Mouse (Mus musculus): ENCODE measurements at regions not wholly inside any gene's neighbourhood (a gene's known extent, or its start where the extent isn't known, plus 50 kb on each side); places are given as distances from the start of the nearest gene placed in this dataset.

- no peak for DNase-seq
Observed at GRCm38 (mm10) chr10:67661666-67662065, 112.9 kb upstream of the Ado start.

- DNase-seq, result no peak
Observed at GRCm38 (mm10) chr10:67658005-67658545, 109.3 kb upstream of the Ado start.

- no peak for DNase-seq
Observed at GRCm38 (mm10) chr10:67657305-67657704, 108.5 kb upstream of the Ado start.

GRCm38 (mm10) chr10:67654518-67654917 lies 105.8 kb upstream of the Ado start:
- no peak for DNase-seq

DNA sequence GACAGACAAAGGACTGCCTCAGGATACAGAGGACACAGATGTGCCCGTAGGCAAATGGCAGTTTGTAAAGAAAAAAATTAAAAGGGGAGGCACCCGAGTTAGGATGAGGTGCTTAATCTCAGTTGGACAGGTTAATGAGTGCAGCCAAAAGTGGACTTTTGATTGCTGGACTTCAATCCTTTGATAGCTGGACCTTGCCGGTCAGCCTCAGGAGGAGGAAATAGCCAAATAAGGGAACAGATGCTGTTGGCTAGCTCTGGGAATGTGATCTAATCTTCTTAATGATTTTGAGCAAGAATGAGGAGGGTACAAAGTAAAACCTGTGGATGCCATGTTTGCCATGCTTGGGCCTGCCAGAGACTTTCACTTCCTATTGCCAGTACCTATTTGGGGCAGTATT lies 103.5 kb upstream of the Ado start:
- no peak for DNase-seq

GRCm38 (mm10) chr10:67651386-67651785 lies 102.6 kb upstream of the Ado start:
- no peak for DNase-seq

GRCm38 (mm10) chr10:67647777-67648727 lies 99.3 kb upstream of the Ado start:
- no peak for DNase-seq

DNA sequence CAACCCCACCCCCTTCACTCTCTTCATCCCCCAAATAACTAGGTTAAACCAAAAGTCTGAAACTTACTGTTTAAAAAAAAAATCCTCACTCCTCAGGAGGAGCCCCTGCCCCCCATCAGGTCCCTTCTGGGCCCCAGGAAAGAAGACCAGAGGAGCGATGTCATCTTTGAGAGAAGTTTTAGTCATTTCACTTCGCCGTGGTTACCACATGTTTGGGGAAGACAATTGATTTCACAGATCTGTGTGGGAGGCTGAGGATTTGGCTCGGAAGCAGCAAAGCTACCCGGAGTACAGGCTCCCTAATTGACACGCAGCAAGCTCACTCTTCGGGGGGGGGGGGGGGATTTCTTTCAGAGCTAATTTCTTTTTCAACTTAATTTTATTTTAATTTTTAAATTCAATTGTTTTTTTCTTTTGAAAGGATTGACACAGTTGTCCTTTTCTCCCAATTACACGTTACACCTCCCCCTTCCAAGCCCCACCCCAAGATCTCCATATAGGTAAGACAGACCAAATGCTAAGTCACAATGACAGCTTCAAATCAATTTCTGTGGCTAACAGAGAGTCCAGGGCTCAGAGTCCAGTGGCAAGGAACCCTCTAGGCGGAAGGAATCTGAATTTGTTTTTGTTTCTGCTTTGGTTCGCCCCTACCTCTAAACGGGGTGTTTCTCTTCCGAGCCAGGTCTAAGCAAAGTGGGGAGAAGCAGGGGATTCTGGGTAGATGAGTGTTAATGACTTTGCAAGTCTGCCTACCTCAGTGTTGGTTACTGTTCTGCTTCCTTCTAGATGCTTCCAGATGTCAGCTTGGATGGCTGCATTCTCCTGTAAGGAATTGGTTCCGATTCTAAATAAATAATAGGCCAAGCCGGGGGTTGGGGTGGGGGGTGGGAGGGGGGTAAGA lies 98.2 kb upstream of the Ado start:
- peak; percentile 38 for DNase-seq

DNA sequence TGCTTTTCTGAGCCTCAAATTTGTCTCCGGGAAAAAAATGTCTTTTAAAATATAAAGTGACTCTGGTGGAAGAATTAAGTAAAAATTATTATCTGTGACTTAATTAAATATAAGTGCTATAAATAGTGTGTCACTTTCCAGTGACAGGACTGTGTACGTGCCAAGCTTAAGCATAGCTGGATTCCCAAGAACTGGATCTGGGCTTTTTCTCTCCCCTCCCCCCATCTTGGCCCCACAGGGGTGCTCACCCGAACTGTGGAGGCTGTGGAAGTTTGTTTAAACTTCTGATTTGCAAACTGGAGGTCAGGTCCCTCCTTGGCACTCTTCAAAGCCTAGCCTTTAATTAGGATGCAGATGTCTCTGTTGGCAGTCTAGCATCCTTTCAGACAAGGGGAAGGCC lies 97.1 kb upstream of the Ado start:
- no peak for DNase-seq

DNA sequence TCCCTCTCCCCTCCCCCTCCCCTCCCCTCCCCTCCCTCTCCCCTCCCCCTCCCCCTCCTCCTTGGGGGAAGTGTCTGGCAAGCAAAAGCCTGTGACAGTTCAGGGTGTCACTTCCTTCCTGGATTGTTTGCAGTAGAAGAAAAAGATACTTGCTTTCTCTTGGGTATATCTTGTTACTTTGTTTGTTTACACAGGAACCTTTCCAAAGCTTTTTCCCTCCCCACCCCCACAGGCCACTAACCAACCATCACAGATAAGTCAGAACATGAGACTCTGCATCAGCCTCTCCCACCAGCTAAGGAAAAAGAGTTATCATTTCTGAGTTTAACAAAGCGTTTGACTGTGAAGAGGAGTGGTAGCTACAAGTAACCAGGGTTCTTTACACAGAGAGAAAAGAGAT lies 95.5 kb upstream of the Ado start:
- no peak for DNase-seq

DNA sequence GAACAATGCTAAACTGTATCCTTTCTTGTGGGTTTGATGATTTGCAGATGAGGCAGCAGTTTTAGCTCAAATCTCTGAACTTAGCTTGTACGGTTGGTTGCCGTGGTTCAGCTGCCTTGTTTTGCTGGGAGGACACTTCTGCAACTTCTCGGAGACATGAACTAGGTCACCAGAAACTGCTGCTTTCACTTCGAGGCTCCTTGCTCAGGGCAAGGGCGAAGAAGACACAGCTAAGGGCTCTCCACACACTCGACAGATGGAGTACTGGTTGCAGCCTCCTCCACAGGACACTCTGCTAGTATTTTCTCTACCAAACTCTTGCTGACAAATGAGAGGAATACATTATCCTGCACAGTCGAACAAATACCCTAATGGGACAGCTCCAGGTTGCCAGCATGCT lies 94.9 kb upstream of the Ado start:
- no peak for DNase-seq

DNA sequence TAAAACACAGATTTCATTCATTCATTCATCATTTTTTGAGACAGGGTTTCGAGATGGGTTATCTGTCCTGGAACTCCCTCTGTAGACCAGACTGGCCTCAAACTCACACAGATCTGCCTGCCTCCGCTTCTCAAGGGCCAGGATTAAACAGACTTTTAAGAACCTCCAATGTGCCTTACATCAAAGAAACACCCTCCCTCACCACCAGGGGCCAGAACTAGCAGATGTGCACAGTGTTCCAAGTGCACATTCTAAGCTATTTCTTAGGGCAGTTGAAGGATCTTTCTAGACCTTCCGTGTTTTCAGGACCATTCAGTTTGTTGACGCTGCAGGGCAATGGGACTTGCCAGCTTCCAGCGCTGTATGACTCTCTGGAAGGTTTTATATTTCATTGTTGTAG lies 88.6 kb upstream of the Ado start:
- DNase-seq, result no peak

DNA sequence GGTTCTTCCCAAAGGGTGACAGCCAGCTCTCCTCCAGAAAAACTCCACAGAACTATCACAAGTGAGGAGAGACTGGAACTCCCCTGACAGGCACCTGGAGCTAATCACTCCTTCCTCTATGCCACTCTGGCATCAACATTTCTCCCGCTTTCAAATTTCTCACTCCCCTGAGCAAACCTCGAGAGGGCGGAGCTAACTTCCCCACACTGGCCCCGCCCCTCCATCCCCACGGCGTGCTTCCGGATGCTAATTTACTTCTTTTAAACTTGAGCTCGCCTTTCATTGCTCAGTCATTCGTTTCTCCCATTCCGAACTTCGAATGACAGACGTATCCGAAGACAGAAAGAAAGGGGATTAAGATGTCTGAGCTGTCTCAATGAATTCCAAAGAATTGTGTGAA lies 87.8 kb upstream of the Ado start:
- DNase-seq, result no peak

DNA sequence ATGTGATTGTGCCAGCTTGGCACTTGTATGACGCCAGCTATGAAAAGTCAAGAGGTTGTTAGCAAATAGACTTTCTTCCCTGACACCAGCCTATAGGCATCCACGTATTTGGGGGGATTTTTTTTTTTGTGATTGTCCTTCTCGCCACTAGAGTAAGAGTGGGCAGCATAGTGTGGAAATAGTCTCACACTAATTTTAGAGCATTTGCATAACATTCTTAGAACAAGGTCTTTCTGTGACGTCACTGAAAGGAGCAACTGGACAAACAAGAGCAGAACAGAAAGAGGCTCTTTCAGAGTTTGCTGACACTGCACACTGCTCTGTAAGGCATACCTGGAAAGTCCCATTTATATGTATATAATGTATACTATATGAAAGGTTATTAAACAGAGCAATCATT lies 86.0 kb upstream of the Ado start:
- no peak for DNase-seq

DNA sequence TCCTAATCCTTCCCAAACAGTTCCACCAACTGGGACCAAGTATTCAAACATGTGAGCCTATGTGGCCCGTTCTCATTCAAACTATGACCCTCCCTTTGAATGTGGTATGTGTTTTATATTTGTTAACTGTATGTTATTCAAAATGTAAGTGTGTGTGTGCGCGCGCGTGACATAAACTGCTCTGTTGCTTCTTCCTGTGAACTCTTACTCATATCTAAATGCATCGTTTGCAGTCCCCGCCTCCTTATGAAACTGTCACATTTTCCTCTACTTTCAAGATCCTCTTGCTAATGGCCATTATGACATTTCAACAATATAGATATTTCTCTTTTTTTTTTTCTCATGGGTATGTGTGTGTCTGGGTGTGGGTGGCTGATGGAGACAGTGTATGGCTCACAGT lies 84.3 kb upstream of the Ado start:
- no peak for DNase-seq

DNA sequence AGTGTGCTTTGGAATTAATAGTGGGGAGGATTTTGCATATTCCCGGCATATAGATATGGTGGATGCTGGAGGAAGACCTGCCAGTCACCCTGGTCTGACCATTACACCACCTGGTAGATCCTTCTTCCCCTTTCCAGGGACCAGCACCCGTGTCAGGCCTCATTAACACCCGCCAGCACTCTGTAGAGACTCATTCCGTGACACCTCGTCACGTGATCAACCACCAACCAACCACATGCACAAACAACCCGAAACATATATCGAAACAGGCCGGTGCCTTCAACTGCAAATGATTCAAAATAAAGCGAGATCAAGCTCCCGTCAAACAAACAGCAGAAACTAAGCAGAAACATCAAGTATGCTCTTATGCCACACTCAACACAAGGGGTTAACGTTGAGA lies 74.6 kb upstream of the Ado start:
- no peak for DNase-seq

DNA sequence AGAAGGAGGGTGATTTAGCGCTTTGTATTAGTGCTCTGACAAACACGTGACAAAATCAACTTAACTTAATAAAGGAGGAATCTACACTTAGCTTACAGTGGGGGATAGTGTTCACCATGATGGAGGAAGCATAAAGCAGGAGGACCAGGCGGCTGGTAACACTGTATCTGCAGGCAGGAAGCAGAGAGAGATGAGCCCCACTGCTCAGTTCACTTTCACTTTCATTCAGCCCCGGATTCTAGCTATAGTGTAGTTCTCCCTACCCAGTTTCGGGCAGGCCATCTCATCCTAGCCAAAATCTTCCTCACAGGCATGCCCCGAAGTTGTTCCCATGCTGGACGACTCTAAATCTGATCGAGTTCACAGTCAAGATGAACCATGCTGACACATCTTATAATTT lies 71.3 kb upstream of the Ado start:
- DNase-seq, result no peak

GRCm38 (mm10) chr10:67618112-67618511 lies 69.4 kb upstream of the Ado start:
- peak; percentile 59 for DNase-seq

DNA sequence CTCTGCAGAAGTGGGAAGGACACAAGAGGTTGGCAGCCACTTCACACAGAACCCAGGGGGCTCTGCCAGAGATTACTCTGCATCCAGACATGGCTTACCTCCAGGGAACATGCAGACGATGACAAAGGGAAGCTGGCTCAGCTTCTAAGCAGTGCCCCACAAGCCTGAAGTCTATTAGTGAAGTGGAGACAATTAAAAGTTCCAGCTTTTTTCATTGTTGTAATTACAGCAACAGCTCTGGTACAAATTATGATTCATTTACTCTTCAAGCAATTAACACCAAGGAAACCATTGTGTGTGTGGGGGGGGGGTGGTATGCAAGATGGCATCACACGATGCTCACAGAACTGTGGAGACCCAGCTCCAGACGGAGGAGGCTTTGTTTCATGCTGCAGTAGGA lies 66.3 kb upstream of the Ado start:
- no peak for DNase-seq

GRCm38 (mm10) chr10:67610689-67611088 lies 61.9 kb upstream of the Ado start:
- DNase-seq, result no peak

GRCm38 (mm10) chr10:67608033-67608432 lies 59.3 kb upstream of the Ado start:
- no peak for DNase-seq

DNA sequence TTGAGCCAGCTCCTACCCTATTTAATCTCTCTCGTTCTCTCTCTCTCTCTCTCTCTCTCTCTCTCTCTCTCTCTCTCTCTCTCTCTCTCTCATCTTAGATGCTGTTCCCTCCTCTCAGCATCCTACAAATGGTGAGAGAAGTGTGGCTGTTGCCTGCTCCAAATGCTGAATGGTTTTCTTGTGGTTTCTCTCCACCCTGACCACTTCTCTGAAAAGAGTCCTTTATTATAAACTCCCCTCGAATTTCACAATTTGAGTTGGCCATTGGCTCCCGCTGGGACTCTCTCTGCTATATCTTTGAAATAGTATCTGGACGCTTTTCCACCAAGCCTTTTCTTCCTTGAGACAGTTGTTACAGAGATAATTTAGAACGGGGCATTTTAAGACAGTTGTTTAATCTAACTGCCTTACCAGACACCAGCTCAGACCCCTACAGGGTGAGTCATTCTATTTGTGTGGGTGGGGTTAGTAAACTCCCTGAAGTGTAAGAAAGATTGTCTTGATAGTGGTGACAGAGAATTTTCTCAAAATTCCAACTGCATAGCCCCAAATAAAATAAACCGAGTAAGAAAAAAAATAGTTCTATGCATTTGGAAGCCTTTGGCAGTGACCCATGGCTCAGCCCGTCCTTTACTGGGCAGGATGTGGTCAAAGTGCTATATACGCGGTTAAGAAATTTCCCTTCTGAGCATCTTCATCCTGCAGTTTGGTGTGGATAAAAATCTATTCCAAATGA lies 58.7 kb upstream of the Ado start:
- DNase-seq, result no peak

GRCm38 (mm10) chr10:67606739-67607138 lies 58.0 kb upstream of the Ado start:
- DNase-seq, result no peak

All from right cerebral cortex, adult 18-20 months (tissue).